Mouse (Mus musculus): ENCODE data around the gene Gm9508. TPM values are rescaled to one million over a fixed set of nuclear protein-coding genes. Genes with fewer than 3 reads are reported as not detected.
"Not testable (repeated sequence)": the region's sequence is repeated elsewhere in the genome, so short reads cannot be mapped to it uniquely, and the experiment has no call there.

Gene Gm9508
- polyA plus RNA-seq (2016; fragmentation: Nextera tagmentation; extraction: Ambion mirVana), result not detected in 2 replicates

DNA sequence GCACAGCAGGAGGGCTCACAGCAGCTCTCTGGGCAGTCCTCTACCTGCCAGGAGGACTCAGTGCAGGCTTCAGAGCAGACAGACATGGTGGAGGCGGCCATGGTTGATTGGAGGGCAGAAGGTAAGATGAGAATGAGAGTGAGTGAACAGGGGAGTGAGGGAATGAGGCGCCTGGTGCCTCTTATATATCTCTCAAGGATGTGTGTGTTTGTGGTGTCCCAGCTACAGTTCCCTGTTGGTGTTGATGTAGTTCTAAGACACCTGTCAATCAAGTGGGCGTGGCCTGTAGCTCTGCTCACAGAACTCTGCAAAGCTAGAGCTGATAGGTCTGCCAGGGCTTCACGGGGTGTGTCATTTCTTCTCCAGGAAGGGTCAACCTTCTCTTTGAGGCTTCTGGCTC, at the start of gene Gm9508:
TSS of gene Gm9508 (minus strand) at position 101 of the 400 bp plus-strand sequence.
- H3K4me3 ChIP-seq (replicated peaks), result no peak within 1 kb of the TSS
- 36% methylated on average over 4 of the region's 4 CpGs for WGBS
- no peaks in the 10 kb centered on the region for H3K9me3 ChIP-seq
- no peak within 1 kb of the TSS for H3K4me2 ChIP-seq
- H3K27ac ChIP-seq, result no peak within 1 kb of the TSS
- no peaks in the 10 kb centered on the region for H3K36me3 ChIP-seq (replicated peaks)
- no peaks in the 10 kb centered on the region; the same call in 1 of the 2 replicates for H3K4me1 ChIP-seq
- H3K27me3 ChIP-seq, result no peaks in the 10 kb centered on the region
- no peak for ATAC-seq (ENCODE audit: low FRiP score)
- H3K9ac ChIP-seq, result no peak within 1 kb of the TSS

DNA sequence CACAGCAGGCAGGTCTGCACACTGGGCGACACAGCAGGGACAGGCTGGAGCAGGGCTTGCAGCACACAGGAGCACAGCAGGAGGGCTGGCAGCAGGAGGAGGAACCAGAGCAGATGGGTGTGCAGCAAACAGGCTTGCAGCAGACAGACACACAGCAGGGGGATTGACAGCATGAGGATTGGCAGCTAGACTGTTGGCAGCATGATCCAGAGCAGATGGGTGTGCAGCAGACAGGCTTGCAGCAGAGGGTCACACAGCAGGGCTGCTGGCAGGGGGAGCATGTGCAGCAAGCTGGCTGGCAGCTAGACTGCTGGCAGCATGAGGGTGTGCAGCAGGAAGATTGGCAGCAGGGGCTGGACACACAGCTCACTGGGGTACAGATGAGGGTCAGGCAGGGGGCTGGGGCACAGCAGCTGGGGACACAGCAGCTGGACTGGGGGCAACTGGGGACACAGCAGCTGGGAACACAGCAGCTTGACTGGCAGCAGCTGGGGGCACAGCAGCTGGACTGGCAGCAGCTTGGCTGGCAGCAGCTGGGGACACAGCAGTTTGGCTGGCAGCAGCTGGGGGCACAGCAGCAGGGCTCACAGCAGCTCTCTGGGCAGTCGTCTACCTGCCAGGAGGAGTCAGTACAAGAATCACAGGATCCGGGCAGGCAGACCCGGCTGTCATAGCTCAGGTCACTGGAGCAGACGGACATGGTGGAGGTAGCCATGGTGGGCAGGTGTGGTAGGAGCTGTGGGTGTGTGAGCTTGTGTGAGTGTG, 45.1 kb upstream of the Gm9508 start, which contains the start of gene Gm18596:
TSS of gene Gm18596 (minus strand) at position 715 of the 765 bp plus-strand sequence.
- H3K4me1 ChIP-seq, result peaks cover 16% of the 10 kb centered on the region
- H3K27ac ChIP-seq, result peak within 1 kb of the TSS; percentile 43; the same call in 1 of the 2 replicates
- not testable (repeated sequence) for H3K4me3 ChIP-seq (replicated peaks); H3K36me3 ChIP-seq (replicated peaks); H3K9me3 ChIP-seq; H3K27me3 ChIP-seq; ATAC-seq (ENCODE audit: low FRiP score); H3K9ac ChIP-seq; H3K4me2 ChIP-seq
- WGBS, result 59% methylated on average over 5 of the region's 5 CpGs

DNA sequence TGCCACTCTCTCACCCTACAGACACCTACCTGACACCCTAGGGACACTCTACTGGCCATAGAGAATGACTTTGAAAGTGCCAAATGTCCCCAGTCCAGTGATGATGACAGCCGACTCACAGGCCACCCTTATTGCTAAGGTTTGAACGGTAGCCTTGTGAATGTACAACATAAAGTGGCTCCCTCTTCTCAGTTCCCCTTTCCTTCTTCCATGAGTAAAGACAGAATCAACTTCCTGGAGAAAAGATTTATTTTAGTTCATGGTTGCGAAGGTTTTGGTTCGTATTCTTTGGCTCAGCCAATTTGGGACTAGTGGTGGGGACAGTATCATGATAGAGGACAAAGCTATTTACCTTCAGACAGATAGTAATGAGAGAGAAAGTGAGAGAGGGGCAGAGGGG, 41.9 kb upstream of the Gm9508 start:
- no peaks in the 10 kb centered on the region for H3K36me3 ChIP-seq (replicated peaks)
- H3K4me1 ChIP-seq, result peaks cover 17% of the 10 kb centered on the region
- 93% methylated on average over 4 of the region's 4 CpGs for WGBS
- H3K27ac ChIP-seq, result no peak overlapping the region
- no peaks in the 10 kb centered on the region for H3K9me3 ChIP-seq
- no peaks in the 10 kb centered on the region for H3K27me3 ChIP-seq
- H3K4me2 ChIP-seq, result no peak overlapping the region
- no peak overlapping the region for H3K4me3 ChIP-seq (replicated peaks)
- ATAC-seq (ENCODE audit: low FRiP score), result no peak
- no peak overlapping the region for H3K9ac ChIP-seq

DNA sequence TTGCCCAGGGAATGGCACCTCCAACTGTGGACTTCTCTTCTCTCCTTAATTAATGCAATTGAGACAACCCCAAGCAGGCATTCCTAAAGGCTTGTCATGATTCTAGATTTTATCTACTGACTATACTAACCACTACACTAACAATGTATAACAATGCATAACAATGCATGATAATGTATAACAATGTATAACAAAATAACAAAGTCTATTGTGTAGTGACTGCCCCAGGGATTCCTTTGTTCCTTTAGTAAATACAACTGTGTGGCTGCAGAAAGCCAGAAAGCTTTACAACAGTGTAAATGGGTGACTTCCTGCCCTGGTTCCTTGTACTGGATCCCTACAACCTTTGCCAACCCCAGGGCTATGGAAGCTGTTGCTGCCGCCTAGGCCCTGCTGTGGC, 38.9 kb upstream of the Gm9508 start:
- no peaks in the 10 kb centered on the region for H3K9me3 ChIP-seq
- H3K4me2 ChIP-seq, result no peak overlapping the region
- no peak for ATAC-seq (ENCODE audit: low FRiP score)
- no peak overlapping the region for H3K27ac ChIP-seq
- no peaks in the 10 kb centered on the region for H3K27me3 ChIP-seq
- H3K9ac ChIP-seq, result no peak overlapping the region
- peaks cover 12% of the 10 kb centered on the region for H3K4me1 ChIP-seq
- 82% methylated on average over 1 of the region's 1 CpGs for WGBS
- H3K4me3 ChIP-seq (replicated peaks), result no peak overlapping the region
- no peaks in the 10 kb centered on the region for H3K36me3 ChIP-seq (replicated peaks)

DNA sequence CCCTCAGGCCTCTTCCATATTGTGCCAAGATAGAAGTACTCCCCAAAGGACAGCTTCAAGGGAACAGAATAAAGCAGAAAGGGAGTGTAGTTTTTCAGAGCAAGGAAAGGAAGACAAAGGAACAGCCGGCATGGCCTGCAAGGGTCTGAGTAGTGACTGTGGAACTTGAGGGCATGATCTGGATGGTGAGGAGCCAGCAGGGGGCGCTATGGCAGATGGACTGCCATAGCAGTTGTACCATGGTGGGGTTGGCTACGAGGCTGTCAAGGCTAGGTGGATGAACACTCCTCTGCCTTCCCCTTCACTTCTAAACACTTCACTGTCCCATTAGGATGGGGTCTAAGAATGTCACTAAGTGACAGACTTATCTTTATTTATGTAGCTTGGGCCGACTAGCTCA, 32.2 kb upstream of the Gm9508 start:
- ATAC-seq (ENCODE audit: low FRiP score), result no peak
- Histone ChIP-seq H3K36me3 (replicated peaks) (no peaks in the 10 kb centered on the region), H3K4me3 (replicated peaks) (no peak overlapping the region), H3K4me2 (no peak overlapping the region), H3K27ac (no peak overlapping the region), H3K27me3 (no peaks in the 10 kb centered on the region), H3K9ac (no peak overlapping the region), H3K9me3 (no peaks in the 10 kb centered on the region), H3K4me1 (no peaks in the 10 kb centered on the region)
- 59% methylated on average over 4 of the region's 4 CpGs for WGBS

DNA sequence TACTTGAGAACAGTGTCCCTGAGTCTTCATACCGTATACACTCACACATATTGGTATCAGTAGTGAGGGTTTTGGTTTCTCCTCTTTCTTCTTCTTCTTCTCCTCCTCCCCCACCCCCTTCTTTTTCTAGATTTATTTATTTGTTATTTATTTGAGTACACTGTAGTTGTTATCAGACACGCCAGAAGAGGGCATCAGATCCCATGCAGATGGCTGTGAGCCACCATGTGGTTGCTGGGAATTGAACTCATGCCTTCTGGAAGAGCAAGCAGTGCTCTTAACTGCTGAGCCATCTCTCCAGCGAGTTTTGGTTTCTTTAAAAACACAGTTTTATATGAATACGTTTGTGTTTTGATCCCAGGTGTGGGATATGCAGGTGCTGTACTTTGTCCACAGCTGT, 31.2 kb upstream of the Gm9508 start:
- no peaks in the 10 kb centered on the region for H3K9me3 ChIP-seq
- H3K27me3 ChIP-seq, result no peaks in the 10 kb centered on the region
- H3K36me3 ChIP-seq (replicated peaks), result no peaks in the 10 kb centered on the region
- H3K9ac ChIP-seq, result no peak overlapping the region
- WGBS, result 63% methylated on average over 4 of the region's 4 CpGs
- H3K4me1 ChIP-seq, result no peaks in the 10 kb centered on the region
- H3K4me2 ChIP-seq, result no peak overlapping the region
- no peak for ATAC-seq (ENCODE audit: low FRiP score)
- no peak overlapping the region for H3K4me3 ChIP-seq (replicated peaks)
- H3K27ac ChIP-seq, result no peak overlapping the region

DNA sequence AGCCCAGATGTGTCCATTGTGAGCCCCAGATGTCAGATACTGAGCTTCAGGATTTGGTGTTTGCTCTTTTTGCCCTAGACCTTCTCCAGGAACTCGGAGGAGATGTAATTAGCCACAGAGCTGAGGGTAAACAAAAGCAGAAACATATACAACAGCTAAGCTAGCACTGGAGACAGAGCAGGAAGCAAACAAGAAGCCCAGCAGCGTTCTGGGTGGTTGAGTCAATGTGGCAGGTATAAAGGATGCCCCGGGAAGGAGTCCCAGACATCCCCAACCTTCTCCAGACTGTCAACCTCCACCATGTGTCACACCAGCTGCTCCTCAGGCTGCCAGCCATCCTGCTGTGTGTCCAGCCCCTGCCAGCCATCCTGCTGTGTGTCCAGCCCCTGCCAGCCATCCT, 29.2 kb upstream of the Gm9508 start, which contains the start of gene Gm10100:
TSS of gene Gm10100 (plus strand) at position 301 of the 400 bp plus-strand sequence.
- 32% methylated on average over 3 of the region's 3 CpGs for WGBS
- ATAC-seq (ENCODE audit: low FRiP score), result no peak
- no peaks in the 10 kb centered on the region for H3K36me3 ChIP-seq (replicated peaks)

DNA sequence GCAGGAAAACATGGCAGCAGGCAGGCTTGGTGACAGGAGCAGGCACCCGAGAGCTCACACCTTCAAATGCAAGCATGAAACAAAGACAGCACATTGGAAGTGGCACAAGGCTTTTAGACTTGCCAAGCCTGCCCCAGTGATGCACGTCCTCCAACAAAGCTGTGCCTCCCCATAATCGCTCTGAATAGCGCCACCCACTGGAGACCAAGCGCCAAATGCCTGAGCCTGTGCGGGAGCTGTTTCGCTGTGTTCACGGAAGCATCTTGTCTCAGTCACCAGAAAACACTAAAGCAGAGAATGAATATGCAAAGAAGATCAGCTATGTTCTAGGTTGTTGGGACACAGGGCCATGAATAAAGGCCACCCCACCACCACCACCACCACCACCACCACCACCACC, 27.8 kb upstream of the Gm9508 start:
- Histone ChIP-seq H3K4me1 (no peaks in the 10 kb centered on the region), H3K4me2 (no peak overlapping the region), H3K4me3 (replicated peaks) (no peak overlapping the region), H3K27ac (no peak overlapping the region), H3K27me3 (no peaks in the 10 kb centered on the region), H3K9me3 (0 out of 2 replicates have a peak, but pooled peaks cover 4% of the 10 kb centered on the region), H3K36me3 (replicated peaks) (no peaks in the 10 kb centered on the region), H3K9ac (no peak overlapping the region)
- 76% methylated on average over 8 of the region's 8 CpGs for WGBS
- ATAC-seq (ENCODE audit: low FRiP score), result no peak

More for the DNA sequence above, 29.2 kb upstream of the Gm9508 start, which contains the start of gene Gm10100:
- Histone ChIP-seq H3K27ac (no peak within 1 kb of the TSS), H3K4me1 (no peaks in the 10 kb centered on the region), H3K27me3 (no peaks in the 10 kb centered on the region), H3K9me3 (no peaks in the 10 kb centered on the region), H3K4me3 (replicated peaks) (no peak within 1 kb of the TSS), H3K9ac (no peak within 1 kb of the TSS), H3K4me2 (no peak within 1 kb of the TSS)

DNA sequence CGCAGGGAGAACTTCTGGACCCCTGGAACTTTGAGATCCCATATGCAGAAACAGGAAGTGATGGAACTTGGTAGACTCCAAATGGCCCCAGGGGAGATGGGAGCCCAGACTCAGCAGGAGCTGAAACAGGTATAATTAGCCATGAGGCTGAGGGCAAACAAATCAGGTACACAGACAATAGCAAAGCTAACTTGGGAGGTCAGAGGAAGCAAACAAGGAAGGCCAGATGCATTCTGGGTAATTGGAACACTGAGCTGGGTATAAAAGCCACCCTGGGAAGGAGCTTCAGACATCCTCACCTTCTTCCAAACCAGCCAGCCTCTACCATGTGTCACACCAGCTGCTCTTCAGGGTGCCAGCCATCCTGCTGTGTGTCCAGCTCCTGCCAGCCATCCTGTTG, 23.3 kb upstream of the Gm9508 start, which contains the start of gene Krtap12-1:
TSS of gene Krtap12-1 (plus strand) at position 301 of the 400 bp plus-strand sequence.
- not testable (repeated sequence) for H3K4me1 ChIP-seq; ATAC-seq (ENCODE audit: low FRiP score); H3K36me3 ChIP-seq (replicated peaks); H3K9me3 ChIP-seq; H3K4me3 ChIP-seq (replicated peaks); H3K27me3 ChIP-seq; H3K27ac ChIP-seq; H3K4me2 ChIP-seq; H3K9ac ChIP-seq
- WGBS, result 88% methylated on average over 1 of the region's 1 CpGs

DNA sequence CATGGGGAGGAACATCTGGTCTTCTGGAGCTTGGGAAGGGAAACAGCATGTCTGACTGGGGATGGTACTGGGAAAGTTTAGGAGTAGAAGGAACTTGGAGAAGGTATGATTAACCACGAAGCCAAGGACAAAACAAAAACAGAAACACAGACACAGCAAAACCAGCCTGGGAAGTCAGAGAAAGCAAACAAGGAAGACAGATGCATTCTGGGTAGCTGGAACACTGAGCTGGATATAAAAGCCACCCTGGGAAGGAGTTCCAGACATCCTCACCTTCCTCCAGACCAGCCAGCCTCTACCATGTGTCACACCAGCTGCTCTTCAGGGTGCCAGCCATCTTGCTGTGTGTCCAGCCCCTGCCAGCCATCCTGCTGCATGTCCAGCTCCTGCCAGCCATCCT, 18.5 kb upstream of the Gm9508 start, which contains the start of gene Gm10142:
TSS of gene Gm10142 (plus strand) at position 301 of the 400 bp plus-strand sequence.
- Histone ChIP-seq H3K9ac (no peak within 1 kb of the TSS), H3K27ac (no peak within 1 kb of the TSS), H3K4me1 (no peaks in the 10 kb centered on the region), H3K4me3 (replicated peaks) (no peak within 1 kb of the TSS), H3K27me3 (no peaks in the 10 kb centered on the region), H3K4me2 (no peak within 1 kb of the TSS), H3K9me3 (0 out of 2 replicates have a peak, but pooled peaks cover 11% of the 10 kb centered on the region), H3K36me3 (replicated peaks) (no peaks in the 10 kb centered on the region)
- 96% methylated on average over 1 of the region's 1 CpGs for WGBS
- no peak for ATAC-seq (ENCODE audit: low FRiP score)

DNA sequence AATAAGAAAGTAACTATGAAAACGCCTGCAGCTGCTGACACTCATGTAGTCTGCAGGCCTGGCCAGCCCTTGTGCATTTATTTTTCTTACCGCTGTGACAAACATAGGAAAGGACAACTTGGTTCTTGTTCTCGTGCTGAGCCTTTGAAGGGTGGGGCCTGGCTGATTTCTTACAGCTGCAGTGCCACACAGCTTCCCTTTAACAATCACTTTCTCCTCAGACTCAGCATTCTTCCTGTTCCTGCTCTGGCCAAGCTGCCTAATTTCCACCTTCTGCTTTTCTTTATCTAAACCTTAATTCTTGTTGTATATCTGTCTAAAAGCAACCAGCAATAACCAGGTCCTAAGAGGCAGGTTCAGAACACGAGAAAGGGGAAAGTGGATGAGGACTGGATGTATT, 16.7 kb upstream of the Gm9508 start:
- H3K4me3 ChIP-seq (replicated peaks), result no peak overlapping the region
- H3K9me3 ChIP-seq, result 0 out of 2 replicates have a peak, but pooled peaks cover 9% of the 10 kb centered on the region
- no peak overlapping the region for H3K9ac ChIP-seq
- ATAC-seq (ENCODE audit: low FRiP score), result no peak
- 79% methylated on average over 4 of the region's 4 CpGs for WGBS
- H3K36me3 ChIP-seq (replicated peaks), result no peaks in the 10 kb centered on the region
- H3K27ac ChIP-seq, result no peak overlapping the region
- no peaks in the 10 kb centered on the region for H3K27me3 ChIP-seq
- no peaks in the 10 kb centered on the region for H3K4me1 ChIP-seq
- no peak overlapping the region for H3K4me2 ChIP-seq

DNA sequence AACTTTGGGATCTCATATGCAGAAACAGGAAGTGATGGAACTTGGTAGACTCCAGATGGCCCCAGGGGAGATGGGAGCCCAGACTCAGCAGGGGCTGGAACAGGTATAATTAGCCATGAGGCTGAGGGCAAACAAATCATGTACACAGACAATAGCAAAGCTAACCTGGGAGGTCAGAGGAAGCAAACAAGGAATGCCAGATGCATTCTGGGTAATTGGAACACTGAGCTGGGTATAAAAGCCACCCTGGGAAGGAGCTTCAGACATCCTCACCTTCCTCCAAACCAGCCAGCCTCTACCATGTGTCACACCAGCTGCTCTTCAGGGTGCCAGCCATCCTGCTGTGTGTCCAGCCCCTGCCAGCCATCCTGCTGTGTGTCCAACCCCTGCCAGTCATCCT, 14.1 kb upstream of the Gm9508 start, which contains the start of gene Gm10024:
TSS of gene Gm10024 (plus strand) at position 301 of the 400 bp plus-strand sequence.
- not testable (repeated sequence) for H3K27me3 ChIP-seq; H3K36me3 ChIP-seq (replicated peaks); ATAC-seq (ENCODE audit: low FRiP score); H3K9ac ChIP-seq; H3K27ac ChIP-seq; H3K4me1 ChIP-seq; H3K4me2 ChIP-seq; H3K4me3 ChIP-seq (replicated peaks)
- H3K9me3 ChIP-seq, result peaks cover 15% of the 10 kb centered on the region; the same call in 1 of the 2 replicates

DNA sequence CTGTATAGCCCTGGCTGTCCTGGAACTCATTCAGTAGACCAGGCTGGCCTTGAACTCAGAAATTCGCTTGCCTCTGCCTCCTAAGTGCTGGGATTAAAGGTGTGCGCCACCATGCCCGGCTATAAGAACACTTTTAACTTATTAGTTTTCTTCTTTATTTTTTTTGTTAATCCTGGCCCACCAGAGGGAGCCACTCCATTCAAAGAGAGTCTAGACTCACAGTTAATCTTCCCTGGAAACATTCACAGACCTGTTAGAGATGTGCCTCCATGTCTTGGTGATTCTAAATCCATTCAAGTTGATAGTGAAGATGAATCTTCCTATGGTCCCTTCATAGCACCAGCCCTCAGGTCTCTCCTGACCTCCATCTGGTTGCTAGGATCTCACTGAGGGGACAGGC, 12.8 kb upstream of the Gm9508 start:
- H3K9me3 ChIP-seq, result peaks cover 19% of the 10 kb centered on the region; the same call in 1 of the 2 replicates
- H3K27ac ChIP-seq, result no peak overlapping the region
- no peaks in the 10 kb centered on the region for H3K4me1 ChIP-seq
- 75% methylated on average over 3 of the region's 3 CpGs for WGBS
- no peaks in the 10 kb centered on the region for H3K27me3 ChIP-seq
- H3K4me2 ChIP-seq, result no peak overlapping the region
- H3K4me3 ChIP-seq (replicated peaks), result no peak overlapping the region
- H3K9ac ChIP-seq, result no peak overlapping the region
- no peak for ATAC-seq (ENCODE audit: low FRiP score)
- no peaks in the 10 kb centered on the region for H3K36me3 ChIP-seq (replicated peaks)

Data from forebrain, embryonic 12.5 days (tissue).